Mouse (Mus musculus) bone marrow, adult 2 months (tissue): ENCODE data around the gene Set.

Experiments
- CTCF ChIP-seq: fragments of 200-500 bp; IDR thresholded peaks from 2 replicates; pipeline ENCODE4 v1.5.1; 2011; ENCODE audit warnings: low read length, control low read depth; ENCODE audit not compliant: control insufficient read depth, insufficient read depth
- POLR2A ChIP-seq: fragments of 200-500 bp; IDR thresholded peaks from 2 replicates; pipeline ENCODE4 v1.6.1; 2011; ENCODE audit warnings: low read depth, mild to moderate bottlenecking, control low read depth, low read length, borderline replicate concordance; ENCODE audit not compliant: control insufficient read depth

- TF ChIP-seq CTCF (no peak), POLR2A (peak; percentile 89)
Measured at GRCm38 (mm10) chr2:30066046-30066901, 9.1 kb downstream of the Set start.
